Mouse (Mus musculus) small intestine, adult 2 months (tissue): ENCODE measurements at regions not wholly inside any gene's neighbourhood (a gene's known extent, or its start where the extent isn't known, plus 50 kb on each side); places are given as distances from the start of the nearest gene placed in this dataset.

Experiments used
- H3K27ac ChIP-seq: fragments of 200-500 bp; 2 replicates; pipeline ENCODE4 v1.5.1; 2012; ENCODE audit warnings: low read depth, low read length, control low read depth, inconsistent platforms; ENCODE audit not compliant: insufficient read depth
- H3K27me3 ChIP-seq: fragments of 200-500 bp; 2 replicates; pipeline ENCODE4 v1.6.1; 2012; ENCODE audit warnings: mild to moderate bottlenecking, moderate library complexity, low read length, inconsistent platforms; ENCODE audit not compliant: control insufficient read depth, insufficient read depth
- H3K36me3 ChIP-seq: fragments of 200-500 bp; 2 replicates; pipeline ENCODE4 v1.6.1; 2012; ENCODE audit warnings: mild to moderate bottlenecking, low read length, control low read depth, inconsistent platforms; ENCODE audit not compliant: control insufficient read depth, insufficient read depth
- H3K4me1 ChIP-seq: fragments of 200-500 bp; 2 replicates; pipeline ENCODE4 v1.6.1; 2012; ENCODE audit warnings: low read length, inconsistent platforms, mixed read lengths; ENCODE audit not compliant: control insufficient read depth, insufficient read depth, insufficient read length
- H3K4me3 ChIP-seq: fragments of 200-500 bp; 2 replicates; pipeline ENCODE4 v1.5.1; 2012; ENCODE audit warnings: low read depth, mild to moderate bottlenecking, control low read depth, inconsistent platforms, low read length, moderate library complexity
- CTCF ChIP-seq: fragments of 200-500 bp; IDR thresholded peaks from 2 replicates; pipeline ENCODE4 v1.5.1; 2012; ENCODE audit warnings: low read depth, mild to moderate bottlenecking, control low read depth, inconsistent platforms, low read length, moderate library complexity, mixed read lengths; ENCODE audit not compliant: insufficient replicate concordance, insufficient read length; ENCODE audit errors: extremely low read depth
- POLR2A ChIP-seq: fragments of 200-500 bp; IDR thresholded peaks from 2 replicates; pipeline ENCODE4 v1.6.1; 2012; ENCODE audit warnings: low read depth, mild to moderate bottlenecking, control low read depth, inconsistent platforms, low read length, moderate library complexity
- WGBS: fragments of 180-500 bp; shearing (Covaris S2); methylation state at CpG from one replicate; pipeline ENCODE4 v1.1.7; 2018; 5-methylcytosine and 5-hydroxymethylcytosine counted together

GRCm38 (mm10) chr5:51906315-51907109, 283.8 kb downstream of the Dhx15 start:
- Histone ChIP-seq H3K36me3 (no peaks in the 10 kb centered on the region), H3K27ac (no peak overlapping the region), H3K4me3 (no peak overlapping the region), H3K4me1 (no peaks in the 10 kb centered on the region), H3K27me3 (no peaks in the 10 kb centered on the region)
- TF ChIP-seq POLR2A = no peak
- no peak for TF ChIP-seq CTCF
- WGBS = 80% methylated on average over 9 of the region's 9 CpGs

- H3K27ac ChIP-seq = no peak overlapping the region
- H3K27me3 ChIP-seq = no peaks in the 10 kb centered on the region
- no peaks in the 10 kb centered on the region for H3K36me3 ChIP-seq
- no peak for TF ChIP-seq CTCF
- no peaks in the 10 kb centered on the region for H3K4me1 ChIP-seq
- no peak overlapping the region for H3K4me3 ChIP-seq
- 46% methylated on average over 8 of the region's 8 CpGs for whole genome bisulfite sequencing
These were observed 296.2 kb downstream of the Dhx15 start for GRCm38 (mm10) chr5:51894159-51894558.

GRCm38 (mm10) chr5:51891341-51891740, 299.0 kb downstream of the Dhx15 start:
- no peak overlapping the region for H3K4me3 ChIP-seq
- no peak for TF ChIP-seq POLR2A
- TF ChIP-seq CTCF = no peak
- H3K27me3 ChIP-seq = no peaks in the 10 kb centered on the region
- no peak overlapping the region for H3K27ac ChIP-seq
- WGBS = 83% methylated on average over 4 of the region's 4 CpGs
- no peaks in the 10 kb centered on the region for H3K36me3 ChIP-seq
- H3K4me1 ChIP-seq = no peaks in the 10 kb centered on the region

GRCm38 (mm10) chr5:51888404-51888803, 301.9 kb downstream of the Dhx15 start:
- no peak overlapping the region for H3K27ac ChIP-seq
- no peak overlapping the region for H3K4me3 ChIP-seq
- no peaks in the 10 kb centered on the region for H3K27me3 ChIP-seq
- TF ChIP-seq CTCF = no peak
- no peaks in the 10 kb centered on the region for H3K36me3 ChIP-seq
- H3K4me1 ChIP-seq = no peaks in the 10 kb centered on the region
- 85% methylated on average over 7 of the region's 7 CpGs for WGBS

- no peak for TF ChIP-seq POLR2A
- no peak for TF ChIP-seq CTCF
- no peaks in the 10 kb centered on the region for H3K36me3 ChIP-seq
- WGBS = 52% methylated on average over 4 of the region's 4 CpGs
- no peak overlapping the region for H3K4me3 ChIP-seq
- no peaks in the 10 kb centered on the region for H3K27me3 ChIP-seq
- H3K4me1 ChIP-seq = no peaks in the 10 kb centered on the region
- no peak overlapping the region for H3K27ac ChIP-seq
These were observed 307.7 kb downstream of the Dhx15 start for GRCm38 (mm10) chr5:51882594-51882993.

- Histone ChIP-seq H3K4me1 (no peaks in the 10 kb centered on the region), H3K27me3 (no peaks in the 10 kb centered on the region), H3K36me3 (no peaks in the 10 kb centered on the region), H3K4me3 (no peak overlapping the region), H3K27ac (no peak overlapping the region)
- WGBS = 70% methylated on average over 3 of the region's 3 CpGs
- TF ChIP-seq CTCF = no peak
- TF ChIP-seq POLR2A = no peak
These were observed 308.1 kb downstream of the Dhx15 start for GRCm38 (mm10) chr5:51882173-51882572.

- WGBS = 75% methylated on average over 2 of the region's 2 CpGs
- H3K4me1 ChIP-seq = no peaks in the 10 kb centered on the region
- H3K27me3 ChIP-seq = no peaks in the 10 kb centered on the region
- no peak overlapping the region for H3K4me3 ChIP-seq
- no peaks in the 10 kb centered on the region for H3K36me3 ChIP-seq
- TF ChIP-seq POLR2A = no peak
- no peak for TF ChIP-seq CTCF
- H3K27ac ChIP-seq = no peak overlapping the region
These were observed 309.3 kb upstream of the Ppargc1a start for GRCm38 (mm10) chr5:51876846-51877245.
